Mouse (Mus musculus): ENCODE measurements around the gene Cd96. TPM values are rescaled to one million over a fixed set of nuclear protein-coding genes. Genes with fewer than 3 reads are reported as not detected.

The Cd96 gene
- polyA plus RNA-seq, 1 experiment from 2014 or later, result 0.07 TPM

DNA sequence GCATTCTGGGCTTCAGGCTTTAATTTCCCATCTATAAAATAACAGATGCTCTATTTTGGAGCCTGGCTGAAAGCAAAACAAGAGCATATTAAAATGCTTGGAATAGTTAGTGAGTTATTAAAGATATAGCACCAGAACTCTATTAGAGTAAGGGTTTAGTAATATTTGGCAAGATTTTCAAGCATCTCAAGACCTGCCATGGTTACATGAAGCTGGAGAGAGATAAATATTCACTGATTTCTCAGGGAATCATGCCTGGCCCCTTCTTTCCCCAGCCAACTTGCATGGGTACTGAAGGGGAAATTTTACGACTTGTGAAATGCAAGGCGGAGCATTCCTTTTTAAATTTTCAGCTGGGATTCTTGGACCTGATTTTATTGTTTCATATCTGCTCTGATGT, 27.1 kb downstream of the Cd96 start:
- no peak for ATAC-seq (ENCODE audit: low read depth)
- H3K9ac ChIP-seq (ENCODE audit: low read depth, low read length), result no peak overlapping the region
- no peak overlapping the region for H3K27ac ChIP-seq (ENCODE audit: low read length)
- H3K4me1 ChIP-seq (ENCODE audit: control insufficient read depth, low read depth, low read length), result no peaks in the 10 kb centered on the region
- 80% methylated on average over 2 of the region's 2 CpGs for WGBS (ENCODE audit: insufficient replicate concordance)
- no peak overlapping the region for H3K4me2 ChIP-seq (ENCODE audit: low read depth, low read length)
- no peak overlapping the region for H3K4me3 ChIP-seq (ENCODE audit: low read depth, low read length)
- H3K27me3 ChIP-seq (ENCODE audit: control insufficient read depth, insufficient read depth, low read depth, low read length), result no peaks in the 10 kb centered on the region
- no peaks in the 10 kb centered on the region for H3K9me3 ChIP-seq (replicated peaks; ENCODE audit: control insufficient read depth, low read length)
- no peaks in the 10 kb centered on the region for H3K36me3 ChIP-seq (ENCODE audit: control insufficient read depth, insufficient read depth)

DNA sequence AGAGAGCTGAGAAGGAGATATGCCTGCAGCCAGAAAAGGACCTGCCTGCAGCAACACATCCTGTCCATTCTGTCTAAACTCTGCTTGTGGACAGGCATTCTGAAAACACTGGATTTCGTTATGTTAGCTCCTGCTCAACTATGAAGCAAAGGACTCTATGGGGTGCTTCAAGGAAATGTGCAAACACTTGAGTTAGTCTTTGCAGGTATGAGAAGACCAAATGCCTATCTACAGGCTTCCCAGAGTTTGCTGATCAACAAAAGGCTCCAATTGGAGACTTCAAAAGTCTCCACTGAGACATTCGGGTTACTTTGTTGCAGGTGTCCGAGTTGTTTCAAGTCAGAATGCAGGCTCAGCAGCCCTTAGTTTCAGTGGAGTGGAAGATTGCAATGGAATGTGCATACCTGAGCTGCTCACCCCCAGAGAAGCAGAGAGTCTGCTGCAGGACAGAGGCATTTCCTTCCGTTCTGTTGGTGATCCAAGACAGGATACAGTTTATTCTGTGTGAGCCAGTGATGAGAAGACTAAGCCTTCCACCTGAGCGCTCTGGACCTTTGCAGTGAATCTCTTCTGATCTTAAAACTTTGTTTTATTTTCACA, 33.1 kb downstream of the Cd96 start:
- no peak for ATAC-seq (ENCODE audit: low read depth)
- H3K4me2 ChIP-seq (ENCODE audit: low read depth, low read length), result no peak overlapping the region
- no peak overlapping the region for H3K9ac ChIP-seq (ENCODE audit: low read depth, low read length)
- no peak overlapping the region for H3K4me3 ChIP-seq (ENCODE audit: low read depth, low read length)
- no peak overlapping the region for H3K27ac ChIP-seq (ENCODE audit: low read length)
- no peaks in the 10 kb centered on the region for H3K36me3 ChIP-seq (ENCODE audit: control insufficient read depth, insufficient read depth)
- H3K27me3 ChIP-seq (ENCODE audit: control insufficient read depth, insufficient read depth, low read depth, low read length), result no peaks in the 10 kb centered on the region
- no peaks in the 10 kb centered on the region for H3K9me3 ChIP-seq (replicated peaks; ENCODE audit: control insufficient read depth, low read length)
- H3K4me1 ChIP-seq (ENCODE audit: control insufficient read depth, low read depth, low read length), result no peaks in the 10 kb centered on the region
- whole genome bisulfite sequencing (ENCODE audit: insufficient replicate concordance), result 53% methylated on average over 5 of the region's 5 CpGs

DNA sequence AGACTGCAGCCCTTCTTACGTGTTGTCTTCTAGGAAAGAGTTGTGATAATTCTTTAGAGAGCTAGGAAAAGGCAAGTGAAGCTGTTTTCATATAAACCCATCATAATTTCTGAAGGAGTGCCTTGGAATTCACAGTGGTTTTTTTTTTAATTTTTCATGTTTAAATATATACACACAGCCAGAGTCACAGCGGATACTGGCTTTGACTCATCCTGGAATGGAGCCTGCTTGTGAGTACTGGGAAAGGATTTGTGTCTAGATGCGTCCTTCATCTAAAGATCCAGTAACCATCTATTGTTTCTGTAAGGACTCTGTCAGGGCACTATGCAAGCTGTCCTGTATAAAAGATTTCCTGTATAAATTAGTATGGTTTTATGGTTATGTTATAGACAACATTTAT, 52.1 kb downstream of the Cd96 start:
- ATAC-seq (ENCODE audit: low read depth), result no peak
- H3K4me1 ChIP-seq (ENCODE audit: control insufficient read depth, low read depth, low read length), result no peaks in the 10 kb centered on the region
- no peaks in the 10 kb centered on the region for H3K36me3 ChIP-seq (ENCODE audit: control insufficient read depth, insufficient read depth)
- 60% methylated on average over 3 of the region's 3 CpGs for WGBS (ENCODE audit: insufficient replicate concordance)
- no peak overlapping the region for H3K4me3 ChIP-seq (ENCODE audit: low read depth, low read length)
- no peak overlapping the region for H3K9ac ChIP-seq (ENCODE audit: low read depth, low read length)
- no peaks in the 10 kb centered on the region for H3K27me3 ChIP-seq (ENCODE audit: control insufficient read depth, insufficient read depth, low read depth, low read length)
- H3K9me3 ChIP-seq (replicated peaks; ENCODE audit: control insufficient read depth, low read length), result no peaks in the 10 kb centered on the region
- no peak overlapping the region for H3K4me2 ChIP-seq (ENCODE audit: low read depth, low read length)
- no peak overlapping the region for H3K27ac ChIP-seq (ENCODE audit: low read length)

DNA sequence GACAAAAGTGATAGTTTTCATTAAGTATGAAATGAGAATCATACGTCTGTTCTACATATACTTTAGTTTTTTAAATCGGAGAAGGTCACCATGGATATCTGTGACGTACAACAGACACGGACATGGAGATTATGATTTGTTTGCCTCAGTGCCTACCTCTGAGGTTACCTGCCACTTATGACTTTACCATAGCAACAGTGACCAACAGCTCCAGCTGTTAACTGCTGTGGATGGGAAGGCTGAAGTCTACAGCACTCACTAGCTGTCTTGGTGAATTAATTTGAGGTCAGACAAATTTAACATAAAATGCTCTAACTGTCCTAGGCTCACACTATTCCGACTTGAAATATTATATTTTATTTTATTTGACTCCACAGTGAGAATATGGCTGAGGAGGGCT, 56.8 kb downstream of the Cd96 start:
- no peaks in the 10 kb centered on the region for H3K9me3 ChIP-seq (replicated peaks; ENCODE audit: control insufficient read depth, low read length)
- H3K27ac ChIP-seq (ENCODE audit: low read length), result no peak overlapping the region
- ATAC-seq (ENCODE audit: low read depth), result no peak
- WGBS (ENCODE audit: insufficient replicate concordance), result 67% methylated on average over 5 of the region's 5 CpGs
- H3K4me2 ChIP-seq (ENCODE audit: low read depth, low read length), result no peak overlapping the region
- no peak overlapping the region for H3K9ac ChIP-seq (ENCODE audit: low read depth, low read length)
- no peaks in the 10 kb centered on the region for H3K27me3 ChIP-seq (ENCODE audit: control insufficient read depth, insufficient read depth, low read depth, low read length)
- H3K4me1 ChIP-seq (ENCODE audit: control insufficient read depth, low read depth, low read length), result no peaks in the 10 kb centered on the region
- no peaks in the 10 kb centered on the region for H3K36me3 ChIP-seq (ENCODE audit: control insufficient read depth, insufficient read depth)
- H3K4me3 ChIP-seq (ENCODE audit: low read depth, low read length), result no peak overlapping the region

DNA sequence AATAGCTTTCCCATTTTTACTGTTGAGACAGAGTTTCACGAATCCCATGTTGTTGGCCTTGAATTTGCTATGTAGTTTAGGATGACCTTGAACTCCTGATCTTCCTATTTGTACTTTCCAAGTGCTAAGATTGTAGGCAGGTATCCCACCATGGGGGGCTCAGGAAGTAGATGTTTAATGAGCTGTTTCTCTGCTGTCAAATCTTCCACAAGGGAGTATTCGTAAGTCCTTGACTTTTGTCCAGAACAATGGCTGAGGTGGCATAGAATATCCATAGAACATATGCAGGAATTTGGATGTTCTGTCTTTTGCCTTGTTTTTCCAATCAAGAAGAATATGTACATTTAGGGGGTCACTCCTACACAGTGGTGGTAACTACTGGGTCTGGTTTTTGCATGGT, 73.1 kb downstream of the Cd96 start:
- WGBS (ENCODE audit: insufficient replicate concordance), result 56% methylated on average over 2 of the region's 2 CpGs
- no peak overlapping the region for H3K27ac ChIP-seq (ENCODE audit: low read length)
- H3K4me1 ChIP-seq (ENCODE audit: control insufficient read depth, low read depth, low read length), result no peaks in the 10 kb centered on the region
- H3K9ac ChIP-seq (ENCODE audit: low read depth, low read length), result no peak overlapping the region
- no peaks in the 10 kb centered on the region for H3K36me3 ChIP-seq (ENCODE audit: control insufficient read depth, insufficient read depth)
- ATAC-seq (ENCODE audit: low read depth), result no peak
- H3K9me3 ChIP-seq (replicated peaks; ENCODE audit: control insufficient read depth, low read length), result no peaks in the 10 kb centered on the region
- no peak overlapping the region for H3K4me2 ChIP-seq (ENCODE audit: low read depth, low read length)
- no peak overlapping the region for H3K4me3 ChIP-seq (ENCODE audit: low read depth, low read length)
- no peaks in the 10 kb centered on the region for H3K27me3 ChIP-seq (ENCODE audit: control insufficient read depth, insufficient read depth, low read depth, low read length)

DNA sequence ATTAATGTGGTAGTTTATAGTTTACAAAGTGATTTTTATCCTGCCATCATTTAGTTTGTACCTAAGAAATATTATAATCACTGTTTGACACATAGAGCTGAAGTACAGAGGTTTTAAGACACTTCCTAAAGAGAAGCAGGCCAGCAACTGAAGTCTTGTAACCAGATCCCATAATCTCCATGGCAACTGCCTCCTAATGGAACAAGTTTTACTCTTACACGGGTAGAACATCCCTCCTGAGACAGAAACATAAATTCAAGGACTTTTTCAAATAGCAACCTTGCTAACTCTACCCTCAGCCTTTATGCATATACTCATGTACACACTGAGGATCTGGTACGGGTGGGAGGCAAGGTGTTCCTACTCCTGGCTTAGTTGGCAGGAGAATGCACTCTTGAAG, 83.8 kb downstream of the Cd96 start:
- Histone ChIP-seq H3K4me2 (ENCODE audit: low read depth, low read length) (no peak overlapping the region), H3K27me3 (ENCODE audit: control insufficient read depth, insufficient read depth, low read depth, low read length) (no peaks in the 10 kb centered on the region), H3K4me3 (ENCODE audit: low read depth, low read length) (no peak overlapping the region), H3K36me3 (ENCODE audit: control insufficient read depth, insufficient read depth) (no peaks in the 10 kb centered on the region), H3K27ac (ENCODE audit: low read length) (no peak overlapping the region), H3K4me1 (ENCODE audit: control insufficient read depth, low read depth, low read length) (no peaks in the 10 kb centered on the region), H3K9ac (ENCODE audit: low read depth, low read length) (no peak overlapping the region), H3K9me3 (replicated peaks; ENCODE audit: control insufficient read depth, low read length) (no peaks in the 10 kb centered on the region)
- WGBS (ENCODE audit: insufficient replicate concordance), result 43% methylated on average over 2 of the region's 2 CpGs
- no peak for ATAC-seq (ENCODE audit: low read depth)

DNA sequence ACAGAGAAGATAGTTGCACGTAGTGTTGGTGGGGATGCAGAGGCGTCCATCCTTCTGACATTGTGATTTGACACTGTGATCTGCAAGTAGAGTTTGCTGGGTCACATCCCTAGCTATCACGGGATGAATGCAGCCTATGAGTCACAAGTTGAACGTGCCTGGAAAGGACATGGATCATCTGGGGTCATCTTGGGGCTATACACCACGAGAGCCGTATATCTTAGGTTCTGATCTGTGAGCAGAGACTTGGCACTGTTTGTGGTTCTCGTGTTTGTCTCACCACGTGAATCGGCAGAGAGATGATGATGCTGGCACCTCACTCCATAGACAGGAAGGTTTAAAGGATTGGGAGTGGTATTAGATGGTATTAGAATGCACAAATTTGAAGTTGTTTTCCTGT, 86.2 kb downstream of the Cd96 start:
- Histone ChIP-seq H3K4me2 (ENCODE audit: low read depth, low read length) (no peak overlapping the region), H3K4me1 (ENCODE audit: control insufficient read depth, low read depth, low read length) (no peaks in the 10 kb centered on the region), H3K27ac (ENCODE audit: low read length) (no peak overlapping the region), H3K27me3 (ENCODE audit: control insufficient read depth, insufficient read depth, low read depth, low read length) (no peaks in the 10 kb centered on the region), H3K36me3 (ENCODE audit: control insufficient read depth, insufficient read depth) (no peaks in the 10 kb centered on the region), H3K9ac (ENCODE audit: low read depth, low read length) (no peak overlapping the region), H3K9me3 (replicated peaks; ENCODE audit: control insufficient read depth, low read length) (no peaks in the 10 kb centered on the region), H3K4me3 (ENCODE audit: low read depth, low read length) (no peak overlapping the region)
- 47% methylated on average over 9 of the region's 9 CpGs for WGBS (ENCODE audit: insufficient replicate concordance)
- no peak for ATAC-seq (ENCODE audit: low read depth)

DNA sequence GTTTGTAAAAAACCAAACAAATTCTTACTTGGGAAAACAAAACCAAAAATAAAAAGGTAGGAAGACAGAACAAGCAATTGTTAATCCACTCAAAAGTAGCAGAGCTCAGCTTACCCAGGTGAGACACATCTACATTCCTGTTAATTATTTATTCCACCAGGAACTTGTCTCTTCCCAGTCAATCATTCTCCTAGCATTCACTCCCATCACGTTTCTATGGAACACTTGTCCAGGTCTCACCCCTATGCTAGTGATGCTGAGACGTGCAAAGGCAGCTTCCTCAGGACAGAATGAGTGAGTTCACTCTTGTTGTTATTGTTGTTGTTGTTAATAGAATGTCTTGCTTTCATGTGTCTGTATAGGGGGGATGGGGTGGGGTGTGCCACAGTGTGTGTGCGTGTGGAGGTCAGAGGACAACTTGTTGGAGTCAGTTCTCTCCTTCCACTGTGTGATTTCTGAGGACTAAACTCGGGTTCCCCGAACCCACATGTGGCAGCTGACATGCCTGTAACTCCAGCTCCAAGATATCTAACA, 97.0 kb downstream of the Cd96 start:
- H3K27me3 ChIP-seq (ENCODE audit: control insufficient read depth, insufficient read depth, low read depth, low read length), result no peaks in the 10 kb centered on the region
- no peaks in the 10 kb centered on the region for H3K4me1 ChIP-seq (ENCODE audit: control insufficient read depth, low read depth, low read length)
- H3K36me3 ChIP-seq (ENCODE audit: control insufficient read depth, insufficient read depth), result no peaks in the 10 kb centered on the region
- no peak overlapping the region for H3K27ac ChIP-seq (ENCODE audit: low read length)
- ATAC-seq (ENCODE audit: low read depth), result no peak
- H3K4me2 ChIP-seq (ENCODE audit: low read depth, low read length), result no peak overlapping the region
- no peak overlapping the region for H3K9ac ChIP-seq (ENCODE audit: low read depth, low read length)
- H3K9me3 ChIP-seq (replicated peaks; ENCODE audit: control insufficient read depth, low read length), result no peaks in the 10 kb centered on the region
- no peak overlapping the region for H3K4me3 ChIP-seq (ENCODE audit: low read depth, low read length)
- WGBS (ENCODE audit: insufficient replicate concordance), result 46% methylated on average over 5 of the region's 5 CpGs

DNA sequence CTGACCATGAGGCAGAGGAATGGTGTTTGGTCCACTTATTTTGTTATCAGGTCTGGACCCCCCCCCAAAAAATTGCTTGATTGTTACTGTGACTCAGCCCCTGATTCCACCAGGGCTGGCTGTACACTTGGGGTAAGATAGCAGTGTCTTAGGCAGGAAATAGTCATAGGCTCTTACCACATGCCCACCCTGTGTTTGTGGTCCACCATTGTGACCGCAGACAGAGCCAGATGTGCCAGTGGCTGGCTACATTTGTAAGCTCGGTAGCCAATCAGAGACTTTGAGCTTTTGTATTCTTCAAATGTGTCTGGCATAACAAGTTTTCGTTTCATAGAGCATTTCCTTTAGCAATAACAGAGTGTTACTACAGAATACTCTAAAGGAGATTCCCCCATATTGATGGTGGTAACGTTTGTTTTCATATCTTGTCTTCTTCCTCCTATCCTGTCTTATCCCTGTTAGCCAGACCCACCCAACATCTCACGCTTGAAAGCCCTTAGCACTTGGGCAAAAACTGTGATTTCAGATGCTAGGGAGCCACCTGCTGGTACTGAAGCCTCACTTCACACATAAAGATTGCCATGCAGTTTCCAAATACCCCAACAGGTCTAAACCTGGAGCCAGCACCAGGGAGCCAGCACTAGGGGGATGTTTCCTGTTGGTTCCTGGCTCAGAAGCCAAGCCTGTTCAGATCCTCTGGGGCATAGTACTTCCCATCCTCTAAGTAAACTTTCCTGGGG, 97.7 kb downstream of the Cd96 start:
- Histone ChIP-seq H3K27ac (ENCODE audit: low read length) (no peak overlapping the region), H3K9ac (ENCODE audit: low read depth, low read length) (no peak overlapping the region), H3K27me3 (ENCODE audit: control insufficient read depth, insufficient read depth, low read depth, low read length) (no peaks in the 10 kb centered on the region), H3K4me2 (ENCODE audit: low read depth, low read length) (no peak overlapping the region), H3K4me1 (ENCODE audit: control insufficient read depth, low read depth, low read length) (no peaks in the 10 kb centered on the region), H3K9me3 (replicated peaks; ENCODE audit: control insufficient read depth, low read length) (no peaks in the 10 kb centered on the region), H3K36me3 (ENCODE audit: control insufficient read depth, insufficient read depth) (no peaks in the 10 kb centered on the region), H3K4me3 (ENCODE audit: low read depth, low read length) (no peak overlapping the region)
- WGBS (ENCODE audit: insufficient replicate concordance), result 15% methylated on average over 5 of the region's 5 CpGs
- peak; percentile 47; the same call in 1 of the 2 replicates for ATAC-seq (ENCODE audit: low read depth)
